Mouse (Mus musculus) urinary bladder, postnatal 36 days (tissue): ENCODE data around the gene Myo1b.
A peak's percentile ranks its signal among the peaks of the same experiment; 100 is the strongest.

Experiments used
- DNase-seq, 2 experiments: peaks; one replicate each; pipeline ENCODE4 v3.0.0; 2022; ENCODE audit warnings: low spot score in 2 of 2, mixed read lengths in 1 of 2

The Myo1b gene

DNA sequence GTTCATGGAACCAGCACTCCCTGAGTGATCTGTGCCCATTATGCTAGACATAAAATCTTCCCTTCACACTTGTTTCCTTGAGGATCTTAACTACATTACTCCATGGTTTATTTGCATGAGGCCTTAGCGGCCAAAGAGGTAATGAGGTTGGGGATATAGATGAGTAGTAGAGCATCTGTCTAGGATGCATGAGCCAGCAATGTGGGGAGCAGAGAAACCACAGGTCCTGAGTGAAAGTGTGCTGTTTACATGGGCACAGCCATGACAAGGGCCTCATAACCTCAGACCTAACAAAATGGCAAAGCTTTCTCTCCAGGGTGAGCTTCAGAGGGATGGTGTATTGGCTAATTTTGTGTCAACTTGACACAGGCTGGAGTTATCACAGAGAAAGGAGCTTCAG, 186.5 kb downstream of the Myo1b start:
- DNase-seq = no peak

DNA sequence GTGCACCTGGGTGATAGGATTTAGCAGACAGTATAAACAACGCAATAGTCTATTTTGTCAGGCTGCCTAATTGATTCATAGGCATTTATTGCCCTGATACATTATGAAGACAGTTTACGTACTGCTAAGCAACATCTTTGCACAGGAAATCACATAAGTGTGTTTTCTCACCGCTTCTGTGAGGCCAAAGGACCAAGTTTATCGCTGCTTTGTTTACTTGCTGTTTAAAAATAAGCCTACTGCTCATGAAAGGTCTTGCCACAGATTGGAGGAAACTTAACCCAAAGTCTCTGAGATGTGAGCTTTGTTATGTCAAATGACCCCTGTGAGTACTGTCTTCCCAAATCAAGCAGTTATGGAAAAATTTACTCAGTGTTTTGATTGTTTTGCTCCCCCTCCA, 187.1 kb downstream of the Myo1b start:
- no peak for DNase-seq

DNA sequence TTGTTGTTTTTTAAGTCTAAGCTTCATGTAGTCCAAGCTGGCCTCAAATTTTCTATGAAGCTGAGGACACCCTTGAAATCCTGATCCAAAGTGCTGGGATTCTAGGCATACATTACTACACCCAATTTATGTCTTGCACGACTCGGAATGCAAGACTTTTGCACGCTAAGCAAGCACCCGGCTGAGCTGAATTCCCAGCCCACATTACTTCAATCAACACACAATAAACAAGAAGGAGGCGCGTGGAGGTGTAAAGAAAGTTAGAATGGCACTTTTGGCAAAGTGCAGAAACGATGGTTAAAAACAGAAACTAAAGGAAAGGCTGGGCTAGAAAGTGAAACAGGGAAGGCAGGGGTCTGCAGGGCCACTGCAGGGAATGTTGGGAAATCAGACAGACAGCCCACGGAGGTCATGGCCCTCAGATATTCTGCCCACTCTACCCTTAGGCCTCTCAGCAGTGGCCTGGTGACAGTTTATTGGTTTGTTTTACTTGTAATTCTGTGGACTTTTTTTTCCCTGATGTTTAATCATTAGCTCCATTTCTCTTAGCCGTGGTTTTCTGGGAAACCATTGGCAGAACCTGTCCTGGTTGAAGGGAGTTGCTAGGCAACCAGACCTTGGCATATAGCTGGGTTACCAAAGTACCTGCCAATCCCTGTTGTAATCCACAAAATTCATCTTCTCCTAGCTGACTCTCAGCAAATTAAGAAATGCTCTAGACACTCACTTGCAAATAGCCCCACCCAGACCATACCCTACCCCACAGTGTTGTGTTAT, 195.8 kb downstream of the Myo1b start:
- DNase-seq = peak in 1 of 2 experiments; percentile 9

DNA sequence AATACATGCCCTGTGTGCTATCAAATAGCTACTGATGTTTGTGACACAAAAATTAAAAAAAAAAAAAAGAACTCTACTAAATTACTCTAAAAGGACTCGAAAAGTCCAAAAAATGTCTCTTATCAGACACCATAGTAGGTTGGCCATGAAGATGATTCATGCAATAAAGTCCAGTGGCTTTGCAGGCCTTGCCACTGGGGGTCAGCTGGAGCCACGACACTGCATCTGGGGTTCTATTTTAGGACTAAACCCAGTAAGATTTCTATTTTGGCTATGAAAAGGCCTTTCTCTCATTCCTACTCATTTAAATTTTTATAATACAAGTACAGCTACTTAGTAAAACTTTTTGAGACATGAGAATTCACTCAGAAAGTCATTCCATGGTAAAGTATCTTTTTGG, 205.0 kb downstream of the Myo1b start:
- DNase-seq = no peak

DNA sequence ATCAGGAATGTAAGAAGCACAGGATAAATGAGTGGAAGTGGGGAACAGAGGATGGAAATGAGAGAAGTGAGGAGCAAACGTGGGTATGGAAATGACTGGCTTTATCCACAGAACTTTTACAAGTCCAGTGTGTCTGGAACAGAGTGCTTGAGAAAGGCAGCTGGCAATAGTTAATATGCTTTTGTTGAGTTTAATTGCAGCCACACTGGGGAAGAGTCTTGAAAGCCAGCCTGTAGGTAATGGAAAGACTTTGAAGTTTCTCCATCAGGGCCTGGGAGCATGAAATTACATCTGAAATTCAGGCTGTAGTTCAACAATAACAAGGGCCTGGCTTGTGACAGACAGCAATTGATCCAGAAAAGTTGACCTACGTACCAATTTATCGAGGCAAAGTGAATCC, 209.8 kb downstream of the Myo1b start:
- no peak for DNase-seq

DNA sequence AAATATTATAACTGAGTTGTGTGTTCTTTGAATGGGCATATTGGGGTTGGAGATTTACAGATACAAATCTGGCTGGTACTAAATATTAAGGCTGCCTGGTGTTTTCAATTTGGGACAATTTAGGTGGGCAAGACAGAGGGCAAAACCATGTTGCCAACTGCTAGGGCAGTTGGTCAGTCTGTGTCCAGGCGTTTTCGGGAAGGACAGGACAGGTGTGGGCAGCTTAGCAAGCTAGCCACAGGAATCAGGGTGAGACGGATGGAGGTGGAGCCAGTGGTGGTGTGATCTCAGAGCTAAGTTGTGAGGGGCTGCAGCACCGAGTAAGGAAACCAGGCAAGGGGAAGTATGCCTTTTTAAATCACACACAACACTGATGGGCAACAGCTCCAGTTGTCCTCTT, 211.3 kb downstream of the Myo1b start:
- DNase-seq = no peak
